Mouse (Mus musculus) cerebellum, adult 2 months (tissue): ENCODE measurements around the gene Paqr7. TPM values are rescaled to one million over a fixed set of nuclear protein-coding genes. Genes with fewer than 3 reads are reported as not detected.

ENCODE experiments used
- DNase-seq, 2 experiments: peaks; one replicate each; pipeline ENCODE4 v3.0.0; 2021
- H3K27ac ChIP-seq: fragments of 200-500 bp; 2 replicates; pipeline ENCODE4 v1.5.1; 2012; ENCODE audit warnings: low read length, control low read depth, inconsistent platforms; ENCODE audit not compliant: insufficient read depth
- H3K27me3 ChIP-seq: fragments of 200-500 bp; 2 replicates; pipeline ENCODE4 v1.6.1; 2012; ENCODE audit warnings: inconsistent platforms, mild to moderate bottlenecking, low read length, moderate library complexity; ENCODE audit not compliant: control insufficient read depth, insufficient read depth
- H3K4me1 ChIP-seq: fragments of 200-500 bp; 2 replicates; pipeline ENCODE4 v1.6.1; 2011; ENCODE audit warnings: low read length; ENCODE audit not compliant: control insufficient read depth, insufficient read depth
- H3K4me3 ChIP-seq: fragments of 200-500 bp; replicated peaks from 2 replicates; pipeline ENCODE3; 2011; ENCODE audit warnings: mild to moderate bottlenecking, low read depth, low read length, control low read depth; ENCODE audit not compliant: insufficient read depth
- CTCF ChIP-seq: fragments of 200-500 bp; IDR thresholded peaks from 2 replicates; pipeline ENCODE4 v1.5.1; 2011; ENCODE audit warnings: low read depth, mild to moderate bottlenecking, control low read depth, low read length, moderate library complexity, borderline replicate concordance; ENCODE audit not compliant: insufficient read depth
- POLR2A ChIP-seq: fragments of 200-500 bp; IDR thresholded peaks from 2 replicates; pipeline ENCODE4 v1.6.1; 2011; ENCODE audit warnings: low read length, control low read depth, borderline replicate concordance; ENCODE audit not compliant: insufficient read depth
- WGBS: fragments of 180-500 bp; shearing (Covaris S2); methylation state at CpG from one replicate; pipeline ENCODE4 v1.1.7; 2018; 5-methylcytosine and 5-hydroxymethylcytosine counted together
- polyA plus RNA-seq: library from polyadenylated mRNA; depleted of rRNA; stranded (reverse); fragments of >200 nt; gene quantifications from 2 replicates; pipeline ENCODE4 v1.2.3, GENCODE M21; 2012

The Paqr7 gene
- polyA plus RNA-seq, 1 experiment: 99.2 TPM

DNA sequence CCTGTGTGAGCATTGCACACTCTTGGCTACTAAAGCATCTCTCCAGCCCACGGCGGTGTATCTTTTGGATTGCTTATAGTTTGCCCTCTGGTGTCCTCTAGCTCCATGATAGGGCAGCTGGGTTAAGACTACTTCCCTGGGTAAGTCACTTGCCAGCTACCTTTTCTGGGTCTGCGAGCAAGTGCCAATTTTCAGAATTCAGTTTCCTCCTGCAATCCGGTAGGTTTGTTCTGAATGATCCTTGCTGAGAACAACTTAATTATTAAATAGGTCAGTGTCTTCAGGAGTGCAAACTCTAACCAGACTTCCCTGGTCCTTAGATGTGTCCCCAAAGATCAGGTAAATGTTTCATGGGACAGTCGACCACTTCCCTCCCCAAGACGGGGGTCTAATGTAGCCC, 4.6 kb downstream of the Paqr7 start:
- TF ChIP-seq CTCF (no peak), POLR2A (no peak)
- 75% methylated on average over 6 of the region's 6 CpGs for WGBS
- DNase-seq: no peak

DNA sequence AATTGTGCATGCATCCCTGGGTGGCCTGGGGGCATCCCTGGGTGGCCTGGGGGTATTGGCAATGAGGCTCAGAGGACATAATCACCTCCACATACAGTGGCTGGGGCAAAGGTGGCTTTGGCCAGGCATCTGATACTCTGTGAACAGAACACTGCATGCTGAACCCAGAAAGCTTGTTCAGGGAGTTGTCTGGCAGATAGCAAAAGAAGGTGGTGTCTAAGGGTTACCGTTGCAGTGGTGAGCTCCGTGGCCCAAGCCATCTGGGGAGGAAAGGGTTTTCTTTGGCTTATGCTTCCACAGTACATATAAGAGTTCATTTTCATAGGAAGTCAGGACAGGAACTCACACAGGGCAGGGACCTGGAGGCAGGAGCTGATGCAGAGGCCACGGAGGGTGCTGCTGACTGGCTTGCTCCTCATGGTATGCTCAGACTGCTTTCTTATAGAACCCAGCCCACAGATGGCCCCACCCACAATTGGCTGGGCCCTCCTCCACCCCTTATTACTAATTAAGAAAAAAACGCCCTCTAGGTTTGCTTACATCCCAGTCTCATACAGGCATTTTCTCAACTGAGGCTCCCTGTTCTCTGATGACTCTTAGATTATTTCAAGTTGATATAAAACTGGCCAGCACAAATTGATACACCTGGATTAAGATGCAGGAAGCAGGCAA, 7.3 kb downstream of the Paqr7 start:
- no peak for DNase-seq
- WGBS: 80% methylated on average over 4 of the region's 4 CpGs
- TF ChIP-seq POLR2A (no peak), CTCF (no peak)
- Histone ChIP-seq H3K4me1 (peaks cover 11% of the 10 kb centered on the region; the same call in 1 of the 2 replicates), H3K4me3 (no peak overlapping the region), H3K27me3 (no peaks in the 10 kb centered on the region), H3K27ac (no peak overlapping the region)

More for the DNA sequence above, 4.6 kb downstream of the Paqr7 start:
- no peak overlapping the region for H3K4me3 ChIP-seq
- no peaks in the 10 kb centered on the region for H3K27me3 ChIP-seq
- peaks cover 15% of the 10 kb centered on the region; the same call in 1 of the 2 replicates for H3K4me1 ChIP-seq
- H3K27ac ChIP-seq: no peak overlapping the region

GRCm38 (mm10) chr4:134505303-134505789, 8.8 kb downstream of the Paqr7 start:
- Histone ChIP-seq H3K4me3 (no peak overlapping the region), H3K27me3 (no peaks in the 10 kb centered on the region), H3K27ac (no peak overlapping the region), H3K4me1 (peaks cover 9% of the 10 kb centered on the region; the same call in 1 of the 2 replicates)
- TF ChIP-seq CTCF: no peak
- no peak for TF ChIP-seq POLR2A
- no peak for DNase-seq
- WGBS: 84% methylated on average over 4 of the region's 4 CpGs

DNA sequence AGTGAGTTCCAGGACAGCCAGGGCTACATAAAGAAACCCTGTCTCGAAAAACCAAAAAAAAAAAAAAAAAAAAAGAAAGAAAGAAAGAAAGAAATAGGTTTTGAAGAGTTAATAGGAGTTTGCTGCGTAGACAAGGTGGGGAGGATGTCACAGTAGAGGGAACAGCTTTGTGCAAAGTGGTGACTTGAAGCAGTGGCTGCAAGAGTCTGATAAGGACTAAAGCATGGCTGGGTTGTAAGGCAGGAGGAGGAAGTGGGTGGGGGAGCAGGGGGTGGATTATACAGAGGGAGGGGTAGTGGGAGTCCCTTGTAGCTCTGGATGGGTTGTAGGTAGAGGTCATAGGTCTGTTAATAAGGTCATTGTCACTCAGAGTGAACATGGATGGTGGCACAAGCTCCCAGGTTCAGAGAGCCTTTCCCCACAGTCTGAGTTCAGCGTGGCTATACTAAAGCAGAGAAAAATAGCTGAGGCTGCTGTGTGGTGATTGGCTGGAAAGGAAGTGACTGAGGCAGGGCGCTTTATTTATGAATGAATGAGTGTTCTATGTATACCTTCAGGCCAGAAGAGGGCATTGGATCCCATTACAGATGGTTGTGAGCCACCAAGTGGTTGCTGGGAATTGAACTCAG, 9.6 kb downstream of the Paqr7 start:
- Histone ChIP-seq H3K27ac (no peak overlapping the region), H3K4me3 (no peak overlapping the region), H3K4me1 (peaks cover 5% of the 10 kb centered on the region; the same call in 1 of the 2 replicates), H3K27me3 (no peaks in the 10 kb centered on the region)
- DNase-seq: no peak
- 83% methylated on average over 3 of the region's 4 CpGs for WGBS
- no peak for TF ChIP-seq CTCF
- TF ChIP-seq POLR2A: no peak

- WGBS: 72% methylated on average over 19 of the region's 19 CpGs
- TF ChIP-seq POLR2A (no peak), CTCF (no peak)
- H3K4me1 ChIP-seq: 0 out of 2 replicates have a peak, but pooled peaks cover 5% of the 10 kb centered on the region
- H3K27ac ChIP-seq: no peak overlapping the region
- DNase-seq: no peak
- no peaks in the 10 kb centered on the region for H3K27me3 ChIP-seq
- H3K4me3 ChIP-seq: no peak overlapping the region
Measured at GRCm38 (mm10) chr4:134506713-134507112, 10.2 kb downstream of the Paqr7 start.

DNA sequence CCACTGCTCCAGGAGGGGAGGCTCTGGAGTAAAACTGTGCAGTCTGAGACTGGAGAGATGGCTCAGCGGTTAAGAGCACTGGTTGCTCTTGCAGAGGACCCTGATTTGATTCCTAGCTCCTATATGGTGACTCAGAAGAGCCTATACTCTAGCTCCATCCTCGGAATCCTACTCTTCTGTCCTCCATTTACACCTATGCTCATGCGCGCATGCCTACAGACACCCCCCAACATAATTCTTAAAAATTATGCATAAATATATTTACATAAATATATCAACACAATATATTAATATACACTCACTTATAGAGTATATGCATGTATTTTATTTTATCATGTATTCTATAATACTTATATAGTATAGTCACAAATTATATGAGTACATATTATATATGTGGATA, 13.9 kb downstream of the Paqr7 start:
- 78% methylated on average over 4 of the region's 4 CpGs for WGBS
- Histone ChIP-seq H3K4me3 (no peak overlapping the region), H3K27ac (no peak overlapping the region), H3K27me3 (no peaks in the 10 kb centered on the region), H3K4me1 (0 out of 2 replicates have a peak, but pooled peaks cover 5% of the 10 kb centered on the region)
- no peak for DNase-seq
- no peak for TF ChIP-seq POLR2A
- TF ChIP-seq CTCF: no peak

DNA sequence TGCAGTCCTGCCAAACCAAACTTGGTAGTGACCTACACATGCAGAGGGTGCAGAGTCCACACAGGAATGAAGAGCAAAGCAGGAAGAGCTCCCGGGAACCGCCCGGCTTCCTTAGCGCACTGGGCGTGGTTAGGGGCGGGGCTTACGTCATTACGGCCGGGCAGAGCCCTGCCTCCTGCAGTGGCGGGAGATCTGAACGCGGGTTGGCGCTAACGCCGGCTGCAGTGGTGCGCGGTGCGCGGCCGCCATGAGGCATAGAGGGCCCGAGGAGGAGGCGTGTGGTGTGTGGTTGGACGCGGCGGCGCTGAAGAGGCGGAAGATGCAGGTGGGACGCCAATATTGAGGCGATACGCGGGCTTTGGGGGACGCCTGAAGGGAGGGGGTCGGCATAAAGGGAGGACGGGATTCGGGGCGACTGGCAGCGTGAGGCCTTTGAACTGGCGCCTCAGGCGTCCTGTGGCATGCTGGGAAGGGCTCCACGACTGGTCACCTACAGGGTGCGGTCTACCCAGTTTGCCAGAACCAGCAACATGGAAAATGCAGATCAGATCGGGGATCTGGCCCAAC, 14.4 kb downstream of the Paqr7 start, which contains the start of gene Aunip:
TSS of gene Aunip (plus strand) at position 155 of the 567 bp plus-strand sequence.
- Histone ChIP-seq H3K27me3 (no peaks in the 10 kb centered on the region), H3K4me3 (peak within 1 kb of the TSS; percentile 42), H3K27ac (no peak within 1 kb of the TSS), H3K4me1 (0 out of 2 replicates have a peak, but pooled peaks cover 5% of the 10 kb centered on the region)
- TF ChIP-seq POLR2A: peak; percentile 26; the same call in 1 of the 2 replicates
- no peak for TF ChIP-seq CTCF
- under 1% methylated on average over 42 of the region's 42 CpGs for WGBS
- DNase-seq: peak; percentile 84 to 85
